Mouse (Mus musculus) heart, postnatal 0 days (tissue): Measurements from ENCODE around the gene Lmod1.

Experiments used
- CTCF ChIP-seq: IDR thresholded peaks from 2 replicates; pipeline ENCODE4 v1.5.1; 2016; ENCODE audit warnings: antibody characterized with exemption, control low read depth, low read depth
- EP300 ChIP-seq: IDR thresholded peaks from 2 replicates; pipeline ENCODE4 v1.6.1; 2016; ENCODE audit warnings: antibody characterized with exemption, low read depth

DNA sequence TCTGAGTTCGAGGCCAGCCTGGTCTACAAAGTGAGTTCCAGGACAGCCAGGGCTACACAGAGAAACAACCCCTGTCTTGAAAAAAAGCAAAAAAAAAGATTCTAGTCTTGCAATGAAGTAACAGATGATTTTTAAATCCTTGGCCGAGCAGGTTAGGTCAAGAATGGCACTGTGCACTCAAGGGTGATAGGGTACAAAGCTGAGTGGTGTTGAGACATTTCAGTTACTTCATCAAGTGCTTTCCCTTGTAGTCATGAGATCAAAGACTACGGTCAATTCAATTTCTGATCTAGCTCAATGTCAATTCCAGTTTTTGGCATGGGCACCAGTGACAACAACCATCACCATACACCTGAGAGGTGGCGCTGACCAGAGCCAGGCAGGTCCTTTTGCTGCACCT lies 84.4 kb downstream of the Lmod1 start:
- TF ChIP-seq CTCF (no peak), EP300 (no peak)
